Mouse (Mus musculus) lung, postnatal 4 days (tissue): ENCODE measurements around the gene Atp5h.
"Not testable (repeated sequence)": the region's sequence is repeated elsewhere in the genome, so short reads cannot be mapped to it uniquely, and the experiment has no call there.

ENCODE experiments used
- DNase-seq, 2 experiments: peaks; one replicate each; pipeline ENCODE4 v3.0.0; 2021

The Atp5h gene

GRCm38 (mm10) chr11:115419531-115420237 is at the start of gene Atp5h, which contains the start of gene Kctd2:
TSS of gene Atp5h (minus strand) at chr11:115419962.
TSS of gene Kctd2 (plus strand) at chr11:115420128.
- peak; percentile 96 to 98 for DNase-seq

- DNase-seq, result no peak
Measured at GRCm38 (mm10) chr11:115467217-115467618, 47.5 kb upstream of the Atp5h start.

GRCm38 (mm10) chr11:115464851-115465250 is 45.1 kb upstream of the Atp5h start:
- DNase-seq, result no peak

- DNase-seq, result no peak
Measured at GRCm38 (mm10) chr11:115463397-115463796, 43.6 kb upstream of the Atp5h start.

- DNase-seq, result peak in 1 of 2 experiments; percentile 57
Measured at GRCm38 (mm10) chr11:115462243-115462891, 42.6 kb upstream of the Atp5h start, which contains the start of gene Slc16a5. TSS of gene Slc16a5 (plus strand) at chr11:115462474.

- no peak for DNase-seq
Measured at GRCm38 (mm10) chr11:115461846-115462242, 42.1 kb upstream of the Atp5h start.

GRCm38 (mm10) chr11:115460976-115461375 is 41.2 kb upstream of the Atp5h start:
- DNase-seq, result no peak

- no peak for DNase-seq
Measured at GRCm38 (mm10) chr11:115457405-115457804, 37.6 kb upstream of the Atp5h start.

- DNase-seq, result no peak
Measured at GRCm38 (mm10) chr11:115456182-115456581, 36.4 kb upstream of the Atp5h start.

GRCm38 (mm10) chr11:115455619-115456018 is 35.9 kb upstream of the Atp5h start:
- DNase-seq, result no peak

- DNase-seq, result not testable (repeated sequence)
Measured at GRCm38 (mm10) chr11:115454822-115455221, 35.1 kb upstream of the Atp5h start.

- DNase-seq, result no peak
Measured at GRCm38 (mm10) chr11:115453306-115453705, 33.5 kb upstream of the Atp5h start.

- no peak for DNase-seq
Measured at GRCm38 (mm10) chr11:115452281-115452860, 32.6 kb upstream of the Atp5h start.

GRCm38 (mm10) chr11:115451781-115452241 is 32.0 kb upstream of the Atp5h start:
- DNase-seq, result no peak

- no peak for DNase-seq
Measured at GRCm38 (mm10) chr11:115450176-115450575, 30.4 kb upstream of the Atp5h start.

- no peak for DNase-seq
Measured at GRCm38 (mm10) chr11:115448998-115449397, 29.2 kb upstream of the Atp5h start.

- no peak for DNase-seq
Measured at GRCm38 (mm10) chr11:115448075-115448474, 28.3 kb upstream of the Atp5h start.

- DNase-seq, result no peak
Measured at GRCm38 (mm10) chr11:115447321-115447885, 27.6 kb upstream of the Atp5h start.

GRCm38 (mm10) chr11:115446906-115447305 is 27.1 kb upstream of the Atp5h start:
- no peak for DNase-seq

GRCm38 (mm10) chr11:115441417-115441816 is 21.7 kb upstream of the Atp5h start:
- DNase-seq, result peak in 1 of 2 experiments; percentile 51

GRCm38 (mm10) chr11:115439906-115440595 is 20.3 kb upstream of the Atp5h start, which contains the start of gene Trim80:
TSS of gene Trim80 (plus strand) at chr11:115440545.
- DNase-seq, result no peak

GRCm38 (mm10) chr11:115439326-115439725 is 19.6 kb upstream of the Atp5h start:
- no peak for DNase-seq
